Mouse (Mus musculus): Measurements from ENCODE around the gene Fcer1g. TPM values are rescaled to one million over a fixed set of nuclear protein-coding genes. Genes with fewer than 3 reads are reported as not detected.

Gene Fcer1g
- total RNA-seq (2021), result 10 to 100 TPM; 12.6 to 14.4 TPM
- long read RNA-seq, experiment 1, transcript Fcer1g-201 (5 exons, 674 nt), result major isoform, 7 of 10 reads
- long read RNA-seq, experiment 1, partial matches to known transcripts, result 0 of 10 reads
- long read RNA-seq, experiment 1, other reads (novel, unspliced or antisense), result 3 of 10 reads
- long read RNA-seq, experiment 2, partial matches to known transcripts, result 0 of 3 reads
- long read RNA-seq, experiment 2, other reads (novel, unspliced or antisense), result 1 of 3 reads

DNA sequence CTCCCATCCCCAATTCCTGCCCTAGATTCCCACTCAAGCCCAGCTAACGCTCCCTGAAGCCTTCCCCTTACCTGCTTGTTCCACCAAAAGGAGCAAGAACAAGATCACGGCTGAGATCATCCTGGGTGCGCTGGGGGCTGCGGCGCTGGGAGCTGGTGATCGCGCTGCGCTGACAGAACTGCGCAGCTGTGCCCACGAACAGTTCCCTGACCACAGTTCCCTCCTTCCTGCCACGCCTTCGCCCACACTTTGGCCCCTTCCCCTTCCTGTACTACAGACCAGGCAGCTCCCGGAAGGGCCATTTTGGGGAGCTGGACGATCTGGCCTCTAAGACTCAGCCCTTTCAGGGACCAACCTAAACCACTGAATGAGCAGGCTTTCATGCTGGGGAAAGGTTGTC, at the start of gene Fcer1g:
Fcer1g (minus strand) TSS at position 240 of the 400 bp plus-strand sequence.
- intact Hi-C loops (cut with DNase I), result no loop called here
- DNase-seq (ENCODE audit: extremely low spot score in 1 of 2, low spot score in 2 of 2), result no peak
- TF ChIP-seq CTCF (IDR thresholded peaks at IDR 0.05), result no peak
- Histone ChIP-seq H3K4me3 (no peak within 1 kb of the TSS), H3K27ac (no peak within 1 kb of the TSS)

DNA sequence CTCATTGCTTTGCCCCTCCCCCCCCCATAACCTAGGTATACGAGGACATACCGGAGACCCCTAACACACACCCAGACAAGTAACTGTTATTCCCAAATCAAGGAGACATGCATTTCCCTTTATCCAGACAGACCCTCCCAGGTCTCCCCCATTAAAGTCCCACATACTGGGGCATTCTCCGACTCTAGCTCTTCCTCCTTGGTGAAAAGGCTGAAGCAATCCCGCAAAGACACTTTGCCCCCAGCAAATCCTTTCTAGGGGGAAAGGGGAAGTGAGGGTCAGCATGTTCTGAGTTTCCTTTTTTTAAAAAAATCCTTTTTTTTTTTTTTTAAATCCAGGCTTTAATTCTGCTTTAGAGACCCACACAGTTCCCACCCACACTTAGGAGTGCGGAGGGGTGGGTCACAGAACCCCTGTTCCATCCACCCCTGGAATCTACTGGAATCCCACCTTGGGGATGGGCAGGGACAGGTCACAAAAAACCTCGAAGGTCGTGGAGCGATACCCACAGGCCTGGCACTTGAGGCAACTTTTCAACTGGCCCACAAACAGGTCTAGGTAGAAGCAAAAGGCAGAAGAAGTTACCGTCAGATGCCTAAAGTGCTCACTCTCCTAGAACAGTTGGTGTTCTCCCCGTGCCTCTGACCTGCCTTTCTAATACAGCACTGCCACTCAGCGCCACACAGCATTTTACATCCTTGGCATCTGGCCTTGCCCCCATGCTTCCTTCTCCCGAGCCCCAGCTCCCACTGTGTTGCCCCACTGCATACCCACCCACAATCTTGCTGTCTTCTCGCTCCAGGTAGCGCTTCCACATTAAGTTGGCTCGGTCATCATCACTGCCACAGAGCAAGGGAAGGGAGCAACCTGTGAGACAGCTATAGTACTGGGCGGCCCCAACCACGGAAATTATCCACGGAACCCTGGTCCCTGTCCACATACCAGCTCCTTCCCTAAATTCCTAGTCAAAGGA, 49.3 kb upstream of the Fcer1g start:
- intact Hi-C loops (cut with DNase I), result no loop called here
- TF ChIP-seq CTCF (IDR thresholded peaks at IDR 0.05), result no peak
- no peak for DNase-seq (ENCODE audit: extremely low spot score in 1 of 2, low spot score in 2 of 2)
- Histone ChIP-seq H3K27ac (no peak overlapping the region), H3K4me3 (no peak overlapping the region)

DNA sequence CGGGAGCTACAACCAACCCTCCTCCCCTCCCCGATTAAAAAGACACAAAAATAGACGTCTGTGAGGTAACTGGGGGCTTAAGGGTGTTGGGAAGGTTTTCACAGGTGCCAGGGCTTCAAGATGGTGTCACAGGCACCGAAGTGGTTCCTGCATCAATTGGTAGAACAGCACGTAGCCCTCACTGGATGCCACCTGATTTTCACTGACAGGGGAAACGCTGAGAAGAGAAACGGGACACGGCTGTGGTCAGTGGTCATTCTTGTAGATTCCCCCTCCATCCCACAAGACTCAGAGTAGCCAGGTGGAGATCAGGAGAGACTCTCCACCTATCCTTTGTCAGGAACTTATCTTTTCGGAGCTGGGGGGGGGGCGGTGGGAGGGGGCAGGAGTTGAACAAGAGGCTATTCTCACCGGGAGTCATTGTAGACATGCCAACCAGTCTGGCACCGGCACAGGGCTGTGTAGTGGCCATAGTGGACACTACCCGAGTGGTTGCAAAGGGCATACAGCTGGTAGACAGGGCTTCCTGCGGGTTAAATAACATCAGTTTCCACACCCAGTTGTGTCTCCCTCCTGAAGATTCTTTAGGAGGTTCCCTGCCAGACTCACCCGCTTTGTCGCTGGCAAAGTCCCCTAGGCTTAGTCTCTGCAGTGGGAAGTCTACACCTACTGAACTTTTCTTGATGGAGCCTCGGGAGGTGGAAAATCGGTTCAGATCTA, 48.1 kb upstream of the Fcer1g start:
- DNase-seq (ENCODE audit: extremely low spot score in 1 of 2, low spot score in 2 of 2), result no peak
- Histone ChIP-seq H3K27ac (no peak overlapping the region), H3K4me3 (no peak overlapping the region)
- no peak for TF ChIP-seq CTCF (IDR thresholded peaks at IDR 0.05)
- intact Hi-C loops (cut with DNase I), result no loop called here

DNA sequence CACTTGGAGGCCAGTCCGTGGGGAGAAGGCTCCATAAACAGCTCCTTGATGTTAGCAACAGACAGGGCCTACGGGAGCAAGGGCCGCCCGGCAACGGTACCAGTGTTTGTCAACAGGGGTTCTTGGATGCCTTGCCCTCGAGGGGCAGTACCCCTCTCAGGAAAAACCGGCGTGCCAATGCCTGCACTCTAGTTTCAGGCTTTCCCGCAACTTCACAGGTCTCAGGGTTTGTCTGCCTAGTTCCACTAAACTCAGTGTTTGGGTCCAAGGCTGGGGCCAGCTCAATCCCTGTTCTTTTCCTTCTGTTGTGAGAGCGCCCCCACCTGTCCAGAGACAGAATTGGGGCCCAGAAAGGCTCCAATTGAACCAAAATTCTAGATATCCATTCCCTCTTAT, 47.4 kb upstream of the Fcer1g start:
- DNase-seq (ENCODE audit: extremely low spot score in 1 of 2, low spot score in 2 of 2), result peak; percentile 71 to 75
- TF ChIP-seq CTCF (IDR thresholded peaks at IDR 0.05), result peak; percentile 88
- Histone ChIP-seq H3K27ac (peak overlapping the region; percentile 81), H3K4me3 (peak overlapping the region; percentile 72)
- intact Hi-C loops (cut with DNase I), result loop anchor here (1.0 to 2.0 kb wide), 2 partner anchors 11 to 35 kb away; partner anchors contain the start of gene B4galt3

DNA sequence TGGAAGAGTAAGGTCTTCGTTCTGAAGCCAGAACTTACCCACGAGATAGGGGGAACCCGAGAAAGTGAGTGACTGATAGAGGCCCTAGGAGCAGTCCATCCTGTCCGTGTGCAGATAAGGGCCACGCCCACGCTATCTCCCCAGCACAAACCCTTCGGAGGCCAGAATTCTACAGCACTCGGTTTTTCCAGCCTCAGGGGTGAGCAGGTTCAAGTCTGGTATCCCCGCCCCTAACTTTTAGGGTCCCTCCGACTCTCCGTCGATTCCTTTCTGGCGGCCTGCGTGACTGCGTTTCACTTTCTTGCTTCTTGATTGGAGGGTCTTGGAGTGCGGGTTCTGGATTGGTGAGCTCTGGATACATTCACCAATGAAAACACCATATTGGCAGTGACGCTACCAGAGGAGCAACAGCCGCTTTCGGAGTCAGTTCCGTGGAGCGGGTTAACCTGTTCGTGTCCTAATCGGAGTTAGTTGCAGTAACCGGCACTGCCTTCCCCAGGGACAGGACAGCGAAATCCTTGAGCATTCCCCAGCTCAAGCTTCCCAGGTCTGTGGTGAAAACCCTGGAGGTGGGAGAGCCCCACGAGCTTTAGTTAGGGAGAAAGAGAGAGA, 46.9 kb upstream of the Fcer1g start, which contains the start of gene Ppox:
Ppox (minus strand) TSS at position 271 of the 612 bp plus-strand sequence.
- Histone ChIP-seq H3K4me3 (peak within 1 kb of the TSS; percentile 72), H3K27ac (peak within 1 kb of the TSS; percentile 81)
- intact Hi-C loops (cut with DNase I), result loop anchor here (1.0 to 2.0 kb wide), 2 partner anchors 11 to 34 kb away; partner anchors contain the start of gene B4galt3
- TF ChIP-seq CTCF (IDR thresholded peaks at IDR 0.05), result no peak
- peak; percentile 89 to 90 for DNase-seq (ENCODE audit: extremely low spot score in 1 of 2, low spot score in 2 of 2)

DNA sequence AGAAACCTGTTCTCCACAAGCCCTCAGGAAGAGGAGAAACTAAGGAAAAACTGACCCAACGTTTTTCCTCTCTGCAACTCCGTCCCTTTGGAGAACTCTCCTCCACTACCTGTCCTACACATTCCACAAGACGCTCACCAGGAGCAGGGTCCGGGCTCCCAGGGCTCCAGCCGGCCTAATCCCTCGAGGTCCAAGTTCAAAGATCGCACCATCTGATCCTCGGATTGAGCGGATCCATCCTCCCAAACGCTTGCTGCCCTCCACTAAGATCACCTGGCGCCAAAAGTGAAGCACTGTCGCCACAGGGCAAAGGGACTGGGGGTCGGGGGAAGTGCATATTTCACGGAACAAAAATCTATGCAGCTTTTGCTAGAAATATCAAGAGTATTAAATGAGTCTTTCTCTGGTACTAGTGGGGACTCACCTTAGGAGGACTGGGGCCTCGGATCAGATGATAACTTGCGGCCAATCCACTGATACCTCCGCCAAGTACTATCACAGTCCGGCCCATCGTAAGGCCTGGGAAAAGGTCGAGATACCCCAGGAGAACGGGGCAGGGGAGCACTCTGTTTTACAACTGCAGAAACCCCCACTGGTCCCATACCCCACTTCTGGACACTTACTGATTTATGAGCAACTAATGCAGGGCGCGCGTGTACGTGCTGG, 46.2 kb upstream of the Fcer1g start:
- no peak for DNase-seq (ENCODE audit: extremely low spot score in 1 of 2, low spot score in 2 of 2)
- intact Hi-C loops (cut with DNase I), result loop anchor here (2.0 kb wide), 1 partner anchor 34 kb away; no protein-coding TSS in a partner anchor
- H3K4me3 ChIP-seq, result peak overlapping the region; percentile 72
- no peak for TF ChIP-seq CTCF (IDR thresholded peaks at IDR 0.05)
- H3K27ac ChIP-seq, result peak overlapping the region; percentile 22

DNA sequence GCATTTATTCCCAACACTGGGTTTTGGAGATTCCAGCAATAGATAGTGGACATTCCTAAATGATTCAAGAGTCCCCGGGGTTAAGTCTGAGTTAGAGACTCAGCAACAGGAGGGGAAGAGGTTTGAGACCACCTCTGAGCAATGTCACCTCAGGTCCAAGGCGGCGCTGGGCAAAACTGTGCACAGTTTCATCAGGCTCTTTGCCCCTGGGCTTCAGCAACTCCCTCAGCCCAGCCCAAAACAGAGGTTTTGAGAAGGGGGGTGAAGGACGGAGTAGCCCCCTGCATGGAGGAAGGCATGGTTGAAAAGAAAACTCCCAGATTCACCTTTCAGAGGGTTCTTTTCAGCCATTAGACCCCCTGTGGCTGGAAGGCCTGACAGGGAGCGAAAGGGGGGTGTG, 45.6 kb upstream of the Fcer1g start:
- intact Hi-C loops (cut with DNase I), result loop anchor here (2.0 kb wide), 1 partner anchor 33 kb away; no protein-coding TSS in a partner anchor
- TF ChIP-seq CTCF (IDR thresholded peaks at IDR 0.05), result no peak
- peak in 1 of 2 experiments; percentile 8 for DNase-seq (ENCODE audit: extremely low spot score in 1 of 2, low spot score in 2 of 2)
- Histone ChIP-seq H3K4me3 (no peak overlapping the region), H3K27ac (no peak overlapping the region)

DNA sequence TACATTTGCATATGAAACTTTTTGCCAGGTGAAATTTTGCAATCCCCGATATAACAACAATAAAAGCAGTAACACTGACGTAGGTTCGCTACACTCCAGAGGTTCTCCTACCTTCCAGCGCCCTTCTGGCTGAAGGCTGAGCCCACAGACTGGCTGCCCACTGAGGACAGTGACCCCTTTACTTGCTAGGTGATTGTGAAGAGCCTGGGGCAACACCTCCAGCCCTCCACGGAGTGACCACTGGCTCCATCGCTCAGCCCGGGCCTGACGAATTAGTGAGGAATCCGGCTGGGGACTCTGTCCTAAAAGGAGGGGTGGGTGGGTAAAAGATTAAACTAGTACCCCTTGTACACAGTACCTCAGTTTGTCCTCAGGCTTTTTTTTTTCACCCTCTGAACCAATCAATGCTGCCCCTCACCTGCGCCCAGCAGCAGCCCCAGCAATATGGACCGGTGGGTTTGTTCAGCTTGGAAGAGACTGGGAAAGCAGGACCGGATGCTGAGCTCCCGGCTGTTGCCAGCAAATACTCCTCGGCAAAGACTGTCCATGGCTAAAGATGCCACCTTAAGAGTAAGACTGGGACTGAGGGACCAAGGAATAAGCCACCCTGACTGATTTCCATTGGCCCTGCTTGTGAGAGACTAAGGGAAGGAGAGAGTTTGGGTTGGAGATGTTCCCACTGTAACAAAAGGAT, 45.0 kb upstream of the Fcer1g start:
- H3K27ac ChIP-seq, result no peak overlapping the region
- DNase-seq (ENCODE audit: extremely low spot score in 1 of 2, low spot score in 2 of 2), result peak in 1 of 2 experiments; percentile 7
- intact Hi-C loops (cut with DNase I), result no loop called here
- no peak for TF ChIP-seq CTCF (IDR thresholded peaks at IDR 0.05)
- no peak overlapping the region for H3K4me3 ChIP-seq

DNA sequence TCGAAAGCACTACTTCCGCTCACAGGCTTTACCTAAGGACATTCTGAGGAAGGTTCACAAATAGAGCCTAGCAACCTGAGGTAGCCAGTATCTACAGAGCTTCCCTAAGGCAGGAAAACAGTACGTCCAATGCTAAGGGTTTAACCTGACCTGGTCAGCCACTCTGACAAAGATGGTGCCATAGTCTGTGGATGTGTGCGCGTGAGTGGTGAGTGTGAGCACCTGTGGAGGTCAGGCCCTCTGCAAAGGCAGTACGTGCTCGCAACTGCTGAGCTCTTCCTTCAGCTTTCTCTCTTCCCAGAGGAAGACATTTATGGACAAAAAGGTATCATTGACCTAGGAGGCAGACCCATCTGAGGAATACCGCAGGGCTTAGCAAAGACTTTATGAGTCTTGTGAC, 44.3 kb upstream of the Fcer1g start:
- DNase-seq (ENCODE audit: extremely low spot score in 1 of 2, low spot score in 2 of 2), result peak in 1 of 2 experiments; percentile 4
- intact Hi-C loops (cut with DNase I), result no loop called here
- H3K4me3 ChIP-seq, result no peak overlapping the region
- TF ChIP-seq CTCF (IDR thresholded peaks at IDR 0.05), result no peak
- no peak overlapping the region for H3K27ac ChIP-seq

DNA sequence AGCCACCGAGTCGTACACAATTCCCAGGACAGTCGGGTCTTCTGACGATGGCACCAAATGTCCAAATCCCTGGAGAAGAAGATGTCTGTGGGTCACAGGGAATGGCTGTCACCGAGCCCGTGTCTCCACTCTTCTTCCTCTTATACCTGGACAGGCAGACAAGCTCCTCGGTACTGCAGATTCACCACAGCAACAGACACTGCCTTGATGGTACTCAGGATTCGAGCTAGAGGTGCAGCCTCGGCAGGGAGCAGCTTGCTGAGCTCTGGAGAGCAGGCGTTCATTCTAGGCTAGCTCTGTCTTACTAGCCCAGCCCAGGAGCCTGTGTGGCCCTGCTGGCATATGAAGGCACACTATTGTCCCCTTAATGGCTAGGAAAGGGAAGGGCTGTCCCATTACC, 43.6 kb upstream of the Fcer1g start:
- TF ChIP-seq CTCF (IDR thresholded peaks at IDR 0.05), result no peak
- Histone ChIP-seq H3K4me3 (no peak overlapping the region), H3K27ac (no peak overlapping the region)
- intact Hi-C loops (cut with DNase I), result no loop called here
- no peak for DNase-seq (ENCODE audit: extremely low spot score in 1 of 2, low spot score in 2 of 2)

Measured in left cerebral cortex, adult 2 months (tissue).